Mouse (Mus musculus) erythroblast, embryonic 14.5 days (primary cell): ENCODE measurements around the gene Dlg2.

Experiments
- GATA1 ChIP-seq: IDR thresholded peaks from 2 replicates; pipeline ENCODE4 v1.6.1; 2012; ENCODE audit warnings: low read length, inconsistent platforms, mixed read lengths
- TAL1 ChIP-seq: IDR thresholded peaks from 3 replicates; pipeline ENCODE4 v1.6.1; 2012; ENCODE audit warnings: low read length, inconsistent platforms, mixed read lengths

DNA sequence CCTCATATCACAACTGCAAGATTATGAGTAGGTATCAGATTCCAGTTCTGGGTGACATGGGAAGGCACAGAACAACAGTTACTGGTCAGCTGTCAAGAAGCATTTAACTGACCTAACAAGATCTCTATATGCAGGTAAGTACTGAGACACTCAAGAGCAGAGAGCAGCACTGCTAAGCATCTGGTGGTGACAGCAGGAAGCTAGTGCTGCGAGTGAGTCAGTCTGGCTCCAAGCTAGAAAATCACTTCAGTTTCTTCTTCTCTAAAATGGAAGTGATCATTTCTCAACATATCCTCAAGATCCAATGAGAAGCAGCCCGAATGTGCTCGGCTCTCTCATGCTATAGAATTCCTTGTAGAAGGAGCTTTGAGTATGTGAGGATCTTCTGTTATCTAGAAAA is 1618.7 kb downstream of the Dlg2 start:
- no peak for TF ChIP-seq TAL1
- no peak for TF ChIP-seq GATA1
